Mouse (Mus musculus): Measurements from ENCODE around the gene Slc44a1.

GRCm38 (mm10) chr4:53596063-53596895 is 156.1 kb downstream of the Slc44a1 start:
- no peak for TF ChIP-seq POLR2A (IDR thresholded peaks at IDR 0.05; ENCODE audit: borderline replicate concordance, extremely low read depth, insufficient read depth, insufficient read length, poor library complexity, severe bottlenecking)
- TF ChIP-seq CTCF (IDR thresholded peaks at IDR 0.05; ENCODE audit: borderline replicate concordance, extremely low read depth, insufficient read depth, insufficient read length): no peak
